Mouse (Mus musculus) kidney, postnatal 14 days (tissue): ENCODE results near the gene Bnip1.

Experiments
- DNase-seq: peaks from one replicate; pipeline ENCODE4 v3.0.0; 2022; ENCODE audit warnings: mixed read lengths

The Bnip1 gene

GRCm38 (mm10) chr17:26794744-26795143 lies 13.9 kb downstream of the Bnip1 start:
- peak; percentile 61 for DNase-seq

DNA sequence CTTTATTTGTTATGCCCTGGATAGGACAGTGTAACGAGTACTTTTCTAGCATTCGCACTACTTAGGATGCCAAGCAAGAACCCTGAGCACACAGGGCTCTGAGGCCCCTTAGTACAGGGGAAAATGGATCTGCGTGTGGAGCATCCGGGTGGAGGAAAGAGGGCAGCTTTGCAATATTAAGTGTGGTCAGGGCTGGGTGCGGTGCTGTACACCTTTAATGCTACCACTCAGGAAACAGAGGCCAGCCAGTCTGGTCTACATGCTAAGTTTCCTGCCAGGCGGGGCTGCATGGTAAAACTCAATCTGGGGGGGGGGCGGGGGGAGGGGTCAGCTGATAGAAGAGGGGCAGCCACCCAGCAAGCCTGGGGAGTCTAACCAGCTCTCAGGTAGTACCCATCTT lies 14.5 kb downstream of the Bnip1 start:
- no peak for DNase-seq

GRCm38 (mm10) chr17:26797379-26798128 lies 16.7 kb downstream of the Bnip1 start:
- DNase-seq = no peak

DNA sequence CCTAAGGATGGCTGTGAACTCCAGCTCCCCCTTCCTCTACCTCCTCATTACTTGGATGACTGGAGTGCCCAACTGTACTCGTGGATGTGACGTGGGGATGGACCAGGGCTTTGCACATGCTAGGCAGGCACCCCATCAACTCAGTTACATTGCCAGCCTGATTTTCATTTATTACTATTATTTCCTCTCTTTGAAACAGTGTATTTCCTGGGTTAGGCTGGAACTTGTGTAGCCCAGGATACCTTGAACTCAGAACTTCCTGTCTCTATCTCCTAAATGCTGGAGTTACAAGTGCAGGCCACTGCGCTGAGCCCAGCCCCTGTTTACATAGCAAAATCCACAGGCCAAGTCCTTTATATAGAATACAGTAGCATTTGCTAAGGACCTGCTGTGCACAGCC lies 22.0 kb downstream of the Bnip1 start:
- no peak for DNase-seq

- DNase-seq = no peak
These were observed 31.7 kb downstream of the Bnip1 start for GRCm38 (mm10) chr17:26812607-26813006.

- no peak for DNase-seq
These were observed 32.6 kb downstream of the Bnip1 start for GRCm38 (mm10) chr17:26813497-26813896.

GRCm38 (mm10) chr17:26816810-26817209 lies 35.9 kb downstream of the Bnip1 start:
- no peak for DNase-seq

- no peak for DNase-seq
These were observed 36.9 kb downstream of the Bnip1 start for GRCm38 (mm10) chr17:26817776-26818175.

DNA sequence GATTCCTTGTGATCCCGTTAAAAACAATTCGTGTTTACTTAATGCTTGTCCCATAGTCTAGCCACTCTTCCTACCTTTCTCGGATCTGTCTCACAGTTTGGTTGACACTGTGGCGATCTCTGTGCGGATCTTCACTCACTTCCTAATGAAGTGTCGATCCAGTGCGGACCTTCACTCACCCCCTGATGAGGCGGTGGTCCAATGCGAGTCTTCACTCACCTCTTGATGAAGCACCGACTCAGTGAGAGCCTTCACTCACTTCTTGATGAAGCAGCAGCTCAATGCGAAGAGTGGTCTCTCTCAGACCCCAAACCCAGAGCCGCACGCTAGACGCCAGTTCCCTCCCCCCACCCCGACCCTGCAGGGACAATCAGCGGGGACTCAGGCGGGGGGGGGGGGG lies 45.3 kb downstream of the Bnip1 start:
- DNase-seq = no peak

- no peak for DNase-seq
These were observed 52.9 kb downstream of the Bnip1 start for GRCm38 (mm10) chr17:26833806-26834205.

- DNase-seq = no peak
These were observed 53.6 kb downstream of the Bnip1 start for GRCm38 (mm10) chr17:26834302-26834965.

DNA sequence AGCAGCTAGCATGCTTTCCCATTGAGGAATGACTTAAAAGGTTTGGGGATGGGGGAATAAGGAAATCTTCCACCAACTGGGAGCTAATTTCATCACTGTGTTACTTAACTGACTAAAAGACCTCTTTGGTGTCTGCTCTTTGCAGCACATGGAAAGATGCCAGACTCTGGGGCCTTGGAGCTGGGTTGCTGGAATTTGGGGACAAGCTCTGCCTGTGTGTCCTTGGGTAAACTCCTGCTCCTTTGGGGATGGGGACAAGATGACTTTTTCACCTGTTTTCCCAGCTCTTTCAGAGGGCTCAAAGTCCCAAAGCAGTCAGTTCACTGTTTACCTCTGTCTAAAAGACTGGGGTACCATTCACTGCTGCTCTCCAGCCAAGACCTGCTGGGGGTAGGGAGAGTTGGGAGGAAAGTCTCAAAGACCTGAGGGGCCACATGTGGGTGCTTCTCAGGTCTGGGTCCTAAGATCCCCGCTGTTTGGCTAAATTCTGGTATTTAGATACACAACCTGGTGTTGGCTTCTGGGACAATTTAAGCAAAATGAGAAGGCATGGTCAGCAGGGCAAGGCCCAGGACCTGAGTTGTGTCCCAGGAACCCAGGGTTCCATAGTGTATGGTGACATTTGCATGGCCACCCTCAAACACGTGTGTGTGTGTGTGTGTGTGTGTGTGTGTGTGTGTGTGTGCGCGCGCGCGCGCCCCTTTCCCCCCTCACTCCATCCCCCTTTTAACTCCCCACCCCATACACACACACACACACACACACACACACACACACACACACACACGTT lies 54.3 kb downstream of the Bnip1 start:
- no peak for DNase-seq

GRCm38 (mm10) chr17:26835956-26836355 lies 55.1 kb downstream of the Bnip1 start:
- DNase-seq = no peak

DNA sequence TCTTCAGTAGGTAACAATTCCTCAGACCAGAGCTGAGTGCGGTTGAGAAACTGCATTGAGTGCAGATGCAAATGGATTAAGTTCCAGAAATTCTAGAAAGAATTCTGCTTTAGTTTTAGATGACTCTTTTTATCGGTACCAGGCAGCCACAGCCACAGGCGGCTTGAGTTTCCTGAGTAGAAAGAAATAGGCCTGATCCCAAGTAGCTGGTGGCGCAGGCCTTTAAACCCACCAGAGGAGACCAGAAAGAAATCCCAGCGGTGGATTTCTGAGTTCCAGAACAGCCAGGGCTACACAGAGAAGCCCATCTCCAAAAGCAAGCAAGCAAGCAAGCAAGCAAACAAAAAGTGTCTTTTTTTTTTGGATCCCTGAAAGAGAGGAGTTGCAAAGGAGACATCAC lies 55.5 kb downstream of the Bnip1 start:
- DNase-seq = no peak

GRCm38 (mm10) chr17:26836786-26837545 lies 56.1 kb downstream of the Bnip1 start:
- DNase-seq = no peak

- DNase-seq = no peak
These were observed 56.7 kb downstream of the Bnip1 start for GRCm38 (mm10) chr17:26837546-26837985.

DNA sequence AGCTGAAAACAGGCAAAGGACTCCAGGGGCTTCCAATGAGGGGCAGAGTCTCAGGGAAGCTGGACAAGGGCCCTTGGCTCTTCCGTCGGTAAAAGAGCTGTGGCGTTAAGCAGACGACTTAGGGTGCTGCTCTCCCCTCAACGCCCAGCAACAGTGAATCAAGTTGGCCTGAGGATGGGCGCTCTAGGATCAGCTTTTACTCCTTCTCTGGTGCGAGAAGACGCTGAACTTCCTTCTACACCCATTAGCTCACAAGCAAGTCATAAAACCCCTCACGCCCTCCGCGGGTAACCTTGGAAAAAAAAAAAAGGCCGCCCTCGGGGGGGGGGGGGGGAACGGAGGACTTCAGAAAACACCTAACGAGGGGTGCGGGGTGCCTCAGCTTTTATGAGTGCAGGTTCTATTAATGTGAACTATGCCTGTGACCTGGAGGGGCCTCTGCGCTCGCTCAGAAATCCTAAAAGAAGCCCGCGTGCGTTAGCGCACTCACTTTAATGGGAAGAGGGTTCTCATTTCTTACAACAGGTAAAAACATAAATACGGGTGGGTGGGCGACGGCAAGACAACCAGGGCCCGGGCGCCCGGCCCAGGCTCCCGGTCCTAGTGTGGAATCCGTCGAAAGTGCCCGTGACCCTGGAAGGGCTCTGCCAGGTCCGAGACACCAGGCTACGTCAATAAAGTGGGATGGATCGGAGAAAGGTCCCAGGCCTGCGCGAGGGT lies 57.5 kb downstream of the Bnip1 start:
- DNase-seq = no peak

DNA sequence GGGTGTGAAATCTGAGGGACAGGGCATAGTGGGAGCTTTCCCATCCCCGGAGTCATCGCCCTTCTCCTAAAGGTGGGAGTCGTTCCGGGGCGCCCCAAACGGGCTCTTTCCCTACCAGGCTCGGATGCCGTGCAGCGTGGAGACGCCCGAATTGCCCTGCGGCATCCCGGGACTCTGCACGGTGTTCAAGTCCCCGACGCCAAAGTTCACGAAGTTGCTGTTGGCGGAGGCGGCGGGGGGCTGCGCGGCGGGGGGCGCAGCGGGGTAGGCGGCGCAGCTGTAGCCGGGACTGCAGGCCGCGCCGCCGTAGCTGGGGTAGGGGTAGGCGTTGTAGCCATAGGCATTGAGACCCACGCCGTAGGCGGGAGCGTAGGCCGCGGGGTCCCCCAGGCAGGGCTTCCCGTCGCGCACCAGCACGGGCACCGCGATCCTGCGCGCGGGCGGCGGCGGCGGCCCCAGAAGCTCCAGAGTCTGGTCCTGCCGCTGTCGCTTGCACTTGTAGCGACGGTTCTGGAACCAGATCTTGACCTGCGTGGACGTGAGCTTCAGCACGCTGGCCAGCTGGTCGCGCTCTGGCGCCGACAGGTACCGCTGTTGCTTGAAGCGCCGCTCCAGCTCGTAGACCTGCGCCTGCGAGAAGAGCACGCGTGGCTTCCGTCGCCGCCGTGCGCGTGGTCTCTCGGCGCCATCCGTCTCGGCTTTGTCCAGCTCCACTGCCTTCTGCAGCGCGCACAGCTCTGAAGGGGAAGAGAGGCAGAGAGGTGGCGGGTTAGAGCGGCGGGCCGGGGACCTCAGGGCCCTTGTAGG lies 58.2 kb downstream of the Bnip1 start:
- DNase-seq = no peak

- DNase-seq = no peak
These were observed 59.0 kb downstream of the Bnip1 start for GRCm38 (mm10) chr17:26839718-26840438.

GRCm38 (mm10) chr17:26840439-26840780 lies 59.5 kb downstream of the Bnip1 start:
- DNase-seq = no peak
